Mouse (Mus musculus) naive thymus-derived CD4-positive, alpha-beta T cell, adult 5 months (primary cell): ENCODE measurements around the gene Lcat. TPM values are rescaled to one million over a fixed set of nuclear protein-coding genes. Genes with fewer than 3 reads are reported as not detected.

ENCODE experiments used
- polyA plus RNA-seq: library from polyadenylated mRNA; unstranded; fragments of 100-300 nt; shearing (Covaris generic); gene quantifications from one replicate; pipeline ENCODE4 v1.2.1, GENCODE M21; 2017

Lcat gene
- polyA plus RNA-seq = not detected

DNA sequence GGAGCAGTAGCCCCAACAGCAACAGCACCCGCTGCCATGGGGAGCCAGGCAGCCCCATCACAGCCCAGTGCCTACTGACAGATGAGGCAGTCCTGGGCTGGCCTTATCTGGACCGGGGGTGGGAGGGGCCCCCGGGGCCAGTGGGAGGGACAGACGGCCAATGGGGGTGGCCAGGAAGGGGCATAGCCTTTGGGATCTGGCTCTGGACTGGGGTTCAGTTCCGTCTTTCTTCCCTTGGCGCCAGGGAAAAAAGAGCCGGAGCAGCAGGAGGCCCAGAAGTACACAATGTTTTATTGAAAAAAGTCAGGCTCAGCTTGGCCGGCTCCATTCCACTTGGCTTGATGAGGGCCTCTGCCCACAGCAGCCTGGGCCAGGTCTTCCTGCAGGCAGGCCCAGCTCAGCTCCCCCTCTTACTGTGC is at the start of gene Lcat:
TSS of gene Lcat (minus strand) at position 62 of the 419 bp plus-strand sequence.

DNA sequence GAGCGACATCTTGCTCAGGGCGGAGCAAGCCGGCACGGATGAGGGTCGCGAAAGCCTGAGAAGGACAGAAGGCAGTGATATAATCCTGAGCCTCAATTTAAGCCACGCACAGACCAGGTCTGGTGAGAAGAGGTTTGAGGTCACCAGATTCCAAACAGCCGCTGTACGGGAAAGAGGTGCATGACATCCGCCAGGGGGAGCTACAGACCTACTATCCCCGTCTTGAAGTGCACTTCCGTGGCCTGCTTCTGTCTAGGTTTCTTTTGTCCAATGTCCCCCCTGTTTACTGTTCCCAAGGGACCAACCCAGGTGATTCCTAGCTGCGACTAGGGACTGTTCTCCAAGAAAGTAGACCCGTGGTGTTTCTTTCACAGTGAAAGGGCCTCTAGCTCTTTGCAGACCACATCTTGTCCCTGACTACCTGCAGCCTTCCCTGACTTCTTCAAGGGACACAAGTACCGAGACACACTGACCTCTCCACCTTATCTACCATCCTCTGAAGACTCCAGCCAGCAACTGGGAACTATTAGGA is 47.7 kb upstream of the Lcat start, which contains the start of gene Dus2:
TSS of gene Dus2 (plus strand) at position 482 of the 532 bp plus-strand sequence.

DNA sequence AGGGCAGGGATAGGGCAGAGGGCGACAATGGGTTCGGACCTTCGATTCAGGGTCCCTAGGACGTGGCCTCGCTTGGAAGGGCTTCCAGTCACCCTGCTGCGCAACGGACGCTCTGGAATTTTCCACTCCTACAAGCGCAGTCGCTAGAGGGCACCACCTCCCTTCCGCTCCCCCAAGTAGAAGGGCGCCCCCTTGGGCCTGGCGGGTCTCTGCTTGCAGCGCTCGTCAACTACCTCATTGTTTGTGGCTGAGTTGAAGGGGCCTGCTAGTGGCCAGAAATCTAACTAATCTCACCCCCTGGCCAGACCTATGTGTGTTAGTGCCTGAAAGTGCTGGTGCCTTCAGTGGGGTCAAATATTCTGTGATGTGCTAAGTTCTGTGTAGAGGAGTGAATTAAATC is 36.1 kb upstream of the Lcat start, which contains the start of gene Dpep3:
TSS of gene Dpep3 (minus strand) at position 105 of the 400 bp plus-strand sequence.

DNA sequence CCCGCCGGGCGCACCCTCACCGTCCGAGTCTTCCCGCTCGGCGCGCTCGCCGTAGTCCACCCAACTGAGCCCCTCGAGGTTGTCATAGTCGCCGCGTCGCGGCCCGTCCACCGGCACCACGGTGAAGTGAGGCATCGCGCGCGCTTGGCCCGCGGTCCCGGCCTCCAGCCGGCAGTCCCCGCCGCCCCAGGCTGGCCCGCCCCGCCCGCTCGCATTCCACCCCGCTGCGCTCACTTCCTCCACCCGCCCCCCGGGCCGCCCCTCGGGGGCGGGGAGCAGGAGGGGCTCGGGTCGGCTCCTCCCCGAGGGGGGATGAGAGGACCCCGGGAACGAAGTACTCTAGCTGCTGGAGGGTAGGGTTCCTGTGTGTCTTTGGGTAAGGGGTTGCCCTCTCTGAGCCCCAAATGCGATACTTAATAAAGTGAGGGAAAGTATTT is 22.7 kb upstream of the Lcat start, which contains the start of gene Slc12a4:
TSS of gene Slc12a4 (minus strand) at position 193 of the 437 bp plus-strand sequence.

DNA sequence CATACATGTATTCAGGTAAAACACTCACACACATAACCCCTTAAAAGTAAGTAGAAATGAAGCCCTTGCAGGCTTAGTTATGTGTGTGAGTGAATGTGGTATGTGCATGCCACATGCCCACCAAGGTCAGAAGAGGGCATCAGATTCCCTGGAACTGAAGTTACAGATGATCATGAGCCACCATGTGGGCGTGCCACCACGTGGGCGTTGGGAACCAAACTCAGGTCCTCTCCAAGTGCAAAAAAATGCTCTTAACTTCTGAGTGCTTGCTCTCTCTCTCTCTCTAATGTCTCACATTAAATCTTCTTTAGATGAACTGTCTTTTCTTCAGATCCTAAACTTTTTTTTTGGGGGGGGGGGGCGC is 4.9 kb downstream of the Lcat start, which contains the start of gene Psmb10:
TSS of gene Psmb10 (minus strand) at position 139 of the 364 bp plus-strand sequence.

DNA sequence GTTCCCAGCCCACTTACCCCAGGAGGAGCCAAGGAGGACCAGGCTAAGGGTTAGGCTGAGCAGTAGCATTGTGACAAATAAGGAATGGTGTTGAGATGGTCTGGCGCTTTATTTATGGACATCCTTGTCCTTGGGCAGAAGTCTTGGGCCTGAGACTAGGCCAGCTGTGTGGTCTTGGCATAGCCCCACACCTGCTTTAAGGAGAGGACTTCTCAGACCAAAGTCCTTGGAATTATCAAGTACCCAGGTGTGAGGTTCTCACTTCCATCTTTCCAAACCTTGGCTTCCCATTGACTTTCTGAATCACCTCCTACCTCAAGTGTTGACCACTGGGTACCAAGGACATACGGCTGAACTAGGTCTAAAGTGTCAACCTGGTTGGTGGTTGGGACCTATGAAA is 9.4 kb downstream of the Lcat start, which contains the start of gene Ctrl:
TSS of gene Ctrl (minus strand) at position 101 of the 400 bp plus-strand sequence.

DNA sequence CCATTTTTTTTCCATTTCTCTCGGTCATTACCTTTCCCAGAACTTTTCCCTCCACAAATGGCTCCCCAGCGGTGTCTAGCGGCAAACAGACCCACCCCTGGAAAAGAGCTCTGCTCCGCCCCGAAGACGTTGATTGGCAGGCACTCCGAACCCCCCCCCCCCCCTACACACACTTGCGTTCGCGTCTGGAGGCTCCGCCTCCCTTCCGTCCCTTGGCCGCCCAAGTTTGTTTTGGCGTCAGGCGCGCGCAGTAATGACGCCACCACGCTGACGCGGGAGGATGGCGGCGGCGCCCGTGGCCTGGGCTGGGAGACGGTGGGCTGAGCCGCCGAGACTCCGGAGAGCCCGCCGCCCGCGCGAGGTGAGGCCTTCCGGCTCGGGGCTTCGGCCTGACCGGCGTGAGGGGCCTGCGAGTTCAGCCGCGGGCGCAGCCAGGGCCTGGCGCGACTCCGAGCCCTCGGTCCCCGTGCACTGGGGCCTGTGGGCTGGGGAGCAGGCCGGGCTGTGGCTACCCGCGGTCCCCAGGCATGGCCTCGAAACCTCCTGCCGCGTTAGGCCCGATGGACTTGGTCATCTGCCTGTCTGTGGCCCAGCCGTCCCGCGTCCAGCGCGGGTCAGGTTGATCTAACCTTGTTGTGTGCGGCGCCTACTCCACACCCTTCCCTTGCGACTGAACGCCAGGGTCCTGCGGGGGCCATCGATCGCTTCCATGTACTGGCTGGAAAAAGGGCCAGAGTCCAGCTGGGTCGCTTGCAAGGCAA is 42.8 kb downstream of the Lcat start, which contains the start of gene Pskh1:
TSS of gene Pskh1 (plus strand) at position 262 of the 761 bp plus-strand sequence.

DNA sequence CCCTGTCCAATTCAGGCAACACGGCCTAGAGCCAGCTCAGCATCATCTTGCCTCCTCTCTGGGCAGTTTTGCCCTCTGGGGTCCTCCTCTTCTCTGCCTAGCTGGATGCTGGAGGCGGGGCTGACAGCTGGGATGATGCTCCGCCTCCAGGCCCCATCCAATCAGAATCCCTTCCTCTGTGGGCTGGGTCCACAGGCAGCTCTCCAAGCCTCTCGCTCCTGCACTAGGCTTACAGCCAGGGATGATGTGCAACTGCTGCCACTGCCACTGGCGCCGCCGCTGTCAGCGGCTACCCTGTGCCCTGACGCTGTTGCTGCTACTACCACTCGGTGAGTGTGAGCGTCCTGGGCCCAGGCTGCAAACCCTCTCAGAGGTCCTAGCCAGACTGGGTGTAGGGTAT is 49.8 kb downstream of the Lcat start, which contains the start of gene Nrn1l:
TSS of gene Nrn1l (plus strand) at position 229 of the 400 bp plus-strand sequence.

Other genes with a start within 250 kb of the Lcat start
- gene Acd, start 242.3 kb downstream of the Lcat start, polyA plus RNA-seq = 78.6 TPM
- gene Pard6a, start 242.2 kb downstream of the Lcat start, polyA plus RNA-seq = 16.1 TPM
- gene 4933405L10Rik, start 235.7 kb downstream of the Lcat start, polyA plus RNA-seq = 0.42 TPM
- 1.1 TPM for gene Enkd1, start 235.2 kb downstream of the Lcat start, polyA plus RNA-seq
- gene Gfod2, start 184.7 kb downstream of the Lcat start, polyA plus RNA-seq = 9.0 TPM
- 121 TPM for gene Ranbp10, start 116.0 kb downstream of the Lcat start, polyA plus RNA-seq
- gene Tsnaxip1, start 115.7 kb downstream of the Lcat start, polyA plus RNA-seq = not detected
- 26.4 TPM for gene Cenpt, start 90.1 kb downstream of the Lcat start, polyA plus RNA-seq
- gene Thap11, start 88.2 kb downstream of the Lcat start, polyA plus RNA-seq = 30.5 TPM
- gene Nutf2, start 82.8 kb downstream of the Lcat start, polyA plus RNA-seq = 21.1 TPM
- gene Edc4, start 62.5 kb downstream of the Lcat start, polyA plus RNA-seq = 101 TPM
- gene Nrn1l, start 49.8 kb downstream of the Lcat start, polyA plus RNA-seq = 1.8 TPM
- 17.7 TPM for gene Pskh1, start 42.9 kb downstream of the Lcat start, polyA plus RNA-seq
- gene Ctrl, start 9.5 kb downstream of the Lcat start, polyA plus RNA-seq = 1.4 TPM
- 159 TPM for gene Psmb10, start 4.9 kb downstream of the Lcat start, polyA plus RNA-seq
- 17.0 TPM for gene Slc12a4, start 22.7 kb upstream of the Lcat start, polyA plus RNA-seq
- not detected for gene Dpep3, start 36.0 kb upstream of the Lcat start, polyA plus RNA-seq
- gene Dus2, start 48.0 kb upstream of the Lcat start, polyA plus RNA-seq = 12.0 TPM
- gene Dpep2nb, start 62.6 kb upstream of the Lcat start, polyA plus RNA-seq = not detected
- 3.8 TPM for gene Ddx28, start 68.5 kb upstream of the Lcat start, polyA plus RNA-seq
- gene Nfatc3, start 115.5 kb upstream of the Lcat start, polyA plus RNA-seq = 142 TPM
- 1.1 TPM for gene Esrp2, start 193.6 kb upstream of the Lcat start, polyA plus RNA-seq
- 2.6 TPM for gene Pla2g15, start 207.0 kb upstream of the Lcat start, polyA plus RNA-seq
- 46.4 TPM for gene Slc7a6, start 225.5 kb upstream of the Lcat start, polyA plus RNA-seq